Mouse (Mus musculus): ENCODE data around the gene 9930111J21Rik2.
"Not testable (repeated sequence)": the region's sequence is repeated elsewhere in the genome, so short reads cannot be mapped to it uniquely, and the experiment has no call there.

9930111J21Rik2 gene

GRCm38 (mm10) chr11:49077012-49077411 lies 26.0 kb upstream of the 9930111J21Rik2 start:
- no peak for DNase-seq (ENCODE audit: low read depth, low spot score)

DNA sequence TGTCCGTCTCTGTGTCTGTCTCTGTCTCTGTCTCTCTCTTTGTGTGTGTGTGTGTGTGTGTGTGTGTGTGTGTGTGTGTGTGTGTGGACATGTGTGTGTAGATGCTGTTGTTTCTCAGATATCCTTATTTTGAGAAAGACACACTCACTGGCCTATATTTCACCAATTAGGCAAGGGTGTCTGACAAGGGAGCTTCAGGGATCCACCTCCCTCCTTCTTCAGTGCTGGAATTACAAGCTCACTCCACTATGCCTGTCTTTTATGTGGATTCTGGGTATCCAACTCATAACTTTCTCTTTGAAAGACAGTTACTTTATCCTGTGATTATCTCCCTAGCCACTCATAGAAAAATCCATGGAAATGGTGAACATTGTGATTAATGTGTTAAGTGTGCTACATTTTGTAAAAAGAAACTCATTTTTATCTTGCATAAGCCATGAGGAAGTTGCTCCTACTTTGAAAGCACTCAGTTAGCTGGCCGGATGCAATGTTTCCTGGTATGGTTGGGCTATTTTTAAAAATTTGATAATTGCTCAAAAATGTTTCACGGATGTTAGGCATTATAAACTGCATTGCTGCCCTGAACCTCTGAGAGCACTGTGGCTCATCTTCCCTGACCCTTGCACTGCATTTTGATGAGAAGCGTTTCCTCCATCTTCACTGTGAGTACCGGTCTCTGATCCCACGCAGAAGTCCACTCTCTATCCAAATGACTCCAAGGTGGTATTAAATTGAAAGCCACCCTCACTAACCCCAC lies 25.1 kb upstream of the 9930111J21Rik2 start, which contains the start of gene Ifi47:
Gene Ifi47, plus strand, starts transcription at position 587 of the 757 bp plus-strand sequence.
- DNase-seq (ENCODE audit: low read depth, low spot score): not testable (repeated sequence)

DNA sequence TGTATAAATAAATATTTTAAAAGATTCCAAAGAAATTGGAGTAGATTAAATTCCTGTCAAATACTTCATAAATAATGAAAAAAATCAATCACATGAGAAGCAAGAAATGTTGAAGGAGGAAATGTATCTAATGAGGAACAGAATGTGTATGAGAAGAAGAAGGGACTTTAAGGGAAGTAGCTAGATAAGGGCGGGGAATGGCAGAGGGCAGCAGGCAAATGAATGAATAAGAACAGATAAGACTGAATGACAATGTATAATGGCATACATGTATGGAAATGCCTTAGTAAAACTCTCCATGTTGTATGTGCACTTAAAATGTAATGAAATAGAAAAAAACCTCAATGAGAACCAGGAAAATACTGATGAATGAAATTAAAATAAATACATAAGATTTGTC lies 17.3 kb upstream of the 9930111J21Rik2 start:
- no peak for DNase-seq (ENCODE audit: low read depth, low spot score)

DNA sequence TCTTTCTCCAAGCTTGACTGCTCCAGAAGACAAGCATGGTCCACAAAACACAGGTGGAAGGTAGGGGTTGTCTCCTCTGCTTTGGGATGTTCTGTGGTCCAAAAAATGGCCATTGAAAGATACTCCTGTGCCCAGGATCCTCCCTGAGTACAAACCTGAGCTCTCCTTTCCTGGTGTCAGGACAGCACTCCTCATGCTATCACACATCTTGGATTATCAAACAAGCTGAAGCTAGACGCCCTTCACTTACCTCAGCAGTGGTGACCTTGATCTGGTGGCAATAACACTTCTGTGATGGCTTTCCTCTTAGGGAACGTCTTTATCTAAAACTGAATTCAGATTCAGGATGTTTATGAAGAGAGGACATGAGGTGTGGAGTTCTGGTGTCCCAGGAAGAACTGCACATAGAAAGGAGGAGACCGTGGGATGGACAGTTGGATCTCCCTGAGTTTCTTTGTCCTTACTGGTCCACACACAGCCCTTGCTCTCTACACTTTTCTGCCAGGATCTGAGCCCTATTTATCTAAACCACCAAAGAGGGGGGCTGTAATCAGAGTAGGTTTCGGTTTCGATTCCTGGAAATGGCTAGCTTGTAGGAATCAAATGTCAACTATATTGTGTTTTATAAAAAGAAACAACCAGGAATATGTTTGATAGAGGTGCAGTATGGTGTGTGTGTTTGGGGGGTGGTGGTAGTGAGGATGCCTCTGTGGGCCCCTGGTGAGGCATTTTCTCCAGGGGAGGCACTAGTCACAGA lies 12.8 kb upstream of the 9930111J21Rik2 start, which contains the start of gene Tgtp2:
Gene Tgtp2, minus strand, starts transcription at position 494 of the 757 bp plus-strand sequence.
- DNase-seq (ENCODE audit: low read depth, low spot score): not testable (repeated sequence)

DNA sequence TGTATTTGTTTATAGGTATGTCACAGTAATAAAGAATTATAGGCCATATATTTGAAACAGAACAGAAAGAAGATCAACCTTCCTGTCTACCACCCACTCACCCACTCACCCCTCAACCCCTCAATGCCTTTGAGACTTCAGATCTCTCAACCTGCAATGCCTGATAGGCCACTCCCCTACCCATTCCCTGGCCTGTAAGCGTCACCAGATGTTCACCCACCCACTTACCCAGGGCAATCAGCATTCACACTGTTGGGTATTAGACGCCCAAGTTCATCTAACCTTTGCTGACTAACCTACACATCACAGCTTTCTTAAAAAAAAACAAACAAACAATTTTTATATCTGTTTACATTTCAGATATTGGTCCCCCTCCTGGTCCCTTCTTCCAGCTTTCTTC lies 10.8 kb upstream of the 9930111J21Rik2 start:
- not testable (repeated sequence) for DNase-seq (ENCODE audit: low read depth, low spot score)

- not testable (repeated sequence) for DNase-seq (ENCODE audit: low read depth, low spot score)
Observed at GRCm38 (mm10) chr11:49060061-49060460, 9.0 kb upstream of the 9930111J21Rik2 start.

DNA sequence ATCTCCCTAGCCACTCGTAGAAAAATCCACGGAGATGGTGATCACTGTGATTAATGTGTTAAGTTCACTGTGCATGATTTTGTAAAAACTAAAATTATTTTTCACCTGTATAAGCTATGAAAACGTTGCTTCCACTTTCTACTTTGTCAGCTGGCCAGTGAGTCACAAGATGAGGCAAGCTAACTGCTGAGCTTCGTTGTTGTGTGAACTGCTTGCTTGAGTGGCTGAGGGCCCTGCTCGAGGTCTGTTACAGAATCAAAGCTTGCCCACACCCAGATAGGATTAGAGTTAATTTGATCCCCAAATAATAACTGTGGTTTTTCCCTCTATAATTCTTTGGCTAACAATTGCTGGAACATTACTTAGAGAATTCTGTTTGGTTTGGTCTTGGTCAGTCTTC lies 852 bp upstream of the 9930111J21Rik2 start:
- DNase-seq (ENCODE audit: low read depth, low spot score): not testable (repeated sequence)

- DNase-seq (ENCODE audit: low read depth, low spot score): not testable (repeated sequence)
Observed at GRCm38 (mm10) chr11:49050064-49050463, 978 bp downstream of the 9930111J21Rik2 start.

DNA sequence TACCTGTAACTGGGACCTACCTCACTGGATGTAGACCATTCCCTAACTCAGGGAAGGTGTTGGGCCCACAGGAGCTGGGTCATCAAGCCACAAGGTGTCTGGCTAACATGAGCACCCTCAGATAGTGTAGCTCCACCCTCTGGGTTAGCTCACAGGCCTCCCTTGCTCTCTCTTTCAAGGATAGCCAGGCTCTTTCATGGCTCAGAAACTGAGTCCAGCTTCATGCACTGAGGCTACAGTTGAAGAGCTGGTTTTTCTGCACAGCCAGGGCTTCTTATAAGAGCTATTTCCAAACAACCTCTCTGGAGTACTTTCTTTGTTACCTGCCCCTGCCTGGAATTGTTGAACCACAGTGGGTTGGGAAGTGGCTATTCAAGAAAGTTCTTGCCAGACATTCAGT lies 39.0 kb downstream of the 9930111J21Rik2 start:
- DNase-seq (ENCODE audit: low read depth, low spot score): not testable (repeated sequence)

GRCm38 (mm10) chr11:49006785-49007184 lies 44.3 kb downstream of the 9930111J21Rik2 start:
- DNase-seq (ENCODE audit: low read depth, low spot score): not testable (repeated sequence)

DNA sequence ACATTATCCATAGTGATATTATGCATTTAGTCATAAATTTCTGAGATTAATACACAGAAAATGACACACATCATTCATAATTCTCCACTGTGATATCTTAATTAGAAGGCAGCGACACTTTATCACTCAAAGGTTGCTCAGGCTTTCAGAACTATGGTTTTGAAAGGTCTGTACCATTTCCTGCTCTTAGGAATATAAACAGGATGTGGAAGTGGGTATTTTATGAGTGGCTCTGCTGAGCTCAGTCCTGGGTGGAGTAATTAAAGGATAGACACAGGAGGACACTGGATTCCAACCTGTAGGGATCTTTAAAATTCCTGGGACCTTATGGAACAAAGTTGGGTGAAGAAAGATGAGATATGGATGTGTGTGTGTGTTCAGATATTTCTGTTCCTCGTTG lies 44.7 kb downstream of the 9930111J21Rik2 start:
- DNase-seq (ENCODE audit: low read depth, low spot score): not testable (repeated sequence)

DNA sequence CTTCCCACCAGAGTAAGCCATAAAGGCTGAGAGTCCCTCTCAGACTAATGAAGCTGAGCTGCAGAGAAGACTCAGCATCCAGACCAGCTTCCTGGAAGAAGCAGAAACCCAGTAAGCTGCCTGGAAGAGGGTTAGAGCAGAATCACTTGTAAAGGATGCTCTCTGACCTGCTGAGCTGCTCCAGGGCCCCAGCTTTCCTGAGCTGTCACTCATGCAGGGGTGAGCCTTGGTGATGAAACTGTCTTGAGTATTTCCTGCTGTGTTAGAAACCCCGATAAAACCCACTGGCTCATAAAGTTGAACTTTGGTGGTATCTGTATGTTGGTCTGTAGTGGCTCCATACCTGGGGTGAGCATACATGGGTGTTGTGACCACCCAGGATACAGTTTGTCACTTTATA lies 50.6 kb downstream of the 9930111J21Rik2 start:
- DNase-seq (ENCODE audit: low read depth, low spot score): not testable (repeated sequence)

- not testable (repeated sequence) for DNase-seq (ENCODE audit: low read depth, low spot score)
Observed at GRCm38 (mm10) chr11:48994018-48994417, 57.0 kb downstream of the 9930111J21Rik2 start, which contains the start of gene Tgtp1. Gene Tgtp1, minus strand, starts transcription at chr11:48994172.

DNA sequence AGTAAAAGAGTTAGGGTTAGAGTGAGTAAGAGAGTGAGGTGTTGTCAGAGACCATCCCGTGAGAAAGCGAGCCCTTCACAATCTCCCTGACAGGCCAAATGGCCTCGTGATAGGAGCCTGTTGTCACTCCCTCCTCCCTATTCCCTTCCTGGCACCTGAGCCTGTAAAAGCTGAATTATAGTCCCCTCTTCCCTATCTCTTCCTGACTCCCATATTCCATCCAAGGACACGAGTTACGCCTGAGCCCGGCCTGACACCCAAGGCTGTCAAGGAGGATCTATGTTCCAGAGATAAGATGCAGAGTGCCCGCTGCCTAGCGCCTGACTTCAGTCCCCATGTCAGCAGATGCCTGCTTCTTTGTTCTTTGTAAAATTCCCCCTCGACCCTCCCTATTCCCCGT lies 57.7 kb downstream of the 9930111J21Rik2 start:
- not testable (repeated sequence) for DNase-seq (ENCODE audit: low read depth, low spot score)

DNA sequence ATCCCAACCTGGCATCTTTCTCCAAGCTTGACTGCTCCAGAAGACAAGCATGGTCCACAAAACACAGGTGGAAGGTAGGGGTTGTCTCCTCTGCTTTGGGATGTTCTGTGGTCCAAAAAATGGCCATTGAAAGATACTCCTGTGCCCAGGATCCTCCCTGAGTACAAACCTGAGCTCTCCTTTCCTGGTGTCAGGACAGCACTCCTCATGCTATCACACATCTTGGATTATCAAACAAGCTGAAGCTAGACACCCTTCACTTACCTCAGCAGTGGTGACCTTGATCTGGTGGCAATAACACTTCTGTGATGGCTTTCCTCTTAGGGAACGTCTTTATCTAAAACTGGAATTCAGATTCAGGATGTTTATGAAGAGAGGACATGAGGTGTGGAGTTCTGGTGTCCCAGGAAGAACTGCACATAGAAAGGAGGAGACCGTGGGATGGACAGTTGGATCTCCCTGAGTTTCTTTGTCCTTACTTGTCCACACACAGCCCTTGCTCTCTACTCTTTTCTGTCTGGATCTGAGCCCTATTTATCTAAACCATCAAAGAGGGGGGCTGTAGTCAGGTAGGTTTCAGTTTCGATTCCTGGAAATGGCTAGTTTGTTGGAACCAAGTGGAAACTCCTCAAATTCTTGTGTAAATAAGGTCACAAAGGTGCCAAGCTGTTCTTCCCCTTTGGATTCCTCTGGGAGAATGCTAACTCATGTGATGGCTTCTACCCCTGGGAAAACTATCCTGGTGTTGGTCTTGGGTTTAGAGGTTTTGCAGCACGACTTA lies 59.1 kb downstream of the 9930111J21Rik2 start, which contains the start of gene Gm12185:
Gene Gm12185, minus strand, starts transcription at position 487 of the 781 bp plus-strand sequence.
- not testable (repeated sequence) for DNase-seq (ENCODE audit: low read depth, low spot score)

DNA sequence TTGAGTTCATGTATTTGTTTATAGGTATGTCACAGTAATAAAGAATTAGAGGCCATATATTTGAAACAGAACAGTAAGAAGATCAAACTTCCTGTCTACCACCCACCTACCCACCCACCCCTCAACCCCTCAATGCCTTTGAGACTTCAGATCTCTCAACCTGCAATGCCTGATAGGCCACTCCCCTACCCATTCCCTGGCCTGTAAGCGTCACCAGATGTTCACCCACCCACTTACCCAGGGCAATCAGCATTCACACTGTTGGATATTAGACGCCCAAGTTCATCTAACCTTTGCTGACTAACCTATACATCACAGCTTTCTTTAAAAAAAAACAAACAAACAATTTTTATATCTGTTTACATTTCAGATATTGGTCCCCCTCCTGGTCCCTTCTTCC lies 61.1 kb downstream of the 9930111J21Rik2 start:
- DNase-seq (ENCODE audit: low read depth, low spot score): not testable (repeated sequence)

DNA sequence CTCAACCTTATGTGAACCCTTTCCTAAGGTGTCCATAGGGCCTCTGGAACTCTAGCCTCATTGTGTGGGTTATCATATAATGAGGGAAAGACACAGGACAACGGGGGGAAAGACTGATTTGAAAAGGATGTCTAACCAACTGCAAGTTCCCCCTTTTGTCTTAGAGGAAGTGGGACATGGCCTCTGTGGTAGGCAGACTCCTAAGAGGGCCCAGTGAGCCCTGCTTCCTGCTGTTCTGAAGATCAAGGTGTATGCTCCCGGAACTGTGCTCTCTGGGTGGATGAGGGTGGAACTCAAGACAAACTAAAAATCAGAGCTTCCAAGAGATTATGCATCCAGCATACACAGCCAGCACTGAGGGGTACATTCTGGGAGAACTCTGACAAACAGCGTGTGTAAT lies 62.8 kb downstream of the 9930111J21Rik2 start:
- DNase-seq (ENCODE audit: low read depth, low spot score): not testable (repeated sequence)

DNA sequence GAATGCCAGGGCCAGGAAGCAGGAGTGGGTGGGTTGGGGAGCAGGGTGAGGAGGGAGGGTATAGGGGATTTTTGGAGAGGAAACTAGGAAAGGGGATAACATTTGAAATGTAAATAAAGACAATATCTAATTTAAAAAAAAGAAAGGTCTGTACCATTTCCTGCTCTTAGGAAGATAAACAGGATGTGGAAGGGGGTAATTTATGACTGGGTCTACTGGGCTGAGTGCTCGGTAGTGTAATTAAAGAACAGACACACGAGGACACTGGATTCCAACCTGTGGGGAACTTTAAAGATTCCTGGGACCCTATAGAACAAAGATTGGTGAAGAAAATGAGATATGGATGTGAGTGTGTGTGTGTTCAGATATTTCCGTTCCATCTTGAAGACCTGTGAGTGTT lies 68.2 kb downstream of the 9930111J21Rik2 start:
- not testable (repeated sequence) for DNase-seq (ENCODE audit: low read depth, low spot score)

DNA sequence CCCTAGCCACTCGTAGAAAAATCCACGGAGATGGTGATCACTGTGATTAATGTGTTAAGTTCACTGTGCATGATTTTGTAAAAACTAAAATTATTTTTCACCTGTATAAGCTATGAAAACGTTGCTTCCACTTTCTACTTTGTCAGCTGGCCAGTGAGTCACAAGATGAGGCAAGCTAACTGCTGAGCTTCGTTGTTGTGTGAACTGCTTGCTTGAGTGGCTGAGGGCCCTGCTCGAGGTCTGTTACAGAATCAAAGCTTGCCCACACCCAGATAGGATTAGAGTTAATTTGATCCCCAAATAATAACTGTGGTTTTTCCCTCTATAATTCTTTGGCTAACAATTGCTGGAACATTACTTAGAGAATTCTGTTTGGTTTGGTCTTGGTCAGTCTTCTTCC lies 71.0 kb downstream of the 9930111J21Rik2 start:
- DNase-seq (ENCODE audit: low read depth, low spot score): not testable (repeated sequence)

GRCm38 (mm10) chr11:48979251-48979650 lies 71.8 kb downstream of the 9930111J21Rik2 start, which contains the start of gene 9930111J21Rik1:
Gene 9930111J21Rik1, minus strand, starts transcription at chr11:48979398.
- not testable (repeated sequence) for DNase-seq (ENCODE audit: low read depth, low spot score)

GRCm38 (mm10) chr11:48978240-48978939 lies 72.7 kb downstream of the 9930111J21Rik2 start, which contains the start of gene Olfr56:
Gene Olfr56, plus strand, starts transcription at chr11:48978889.
- not testable (repeated sequence) for DNase-seq (ENCODE audit: low read depth, low spot score)

All from brain, adult 2 months (tissue).